Mouse (Mus musculus): ENCODE measurements around the gene Olfr576. TPM values are rescaled to one million over a fixed set of nuclear protein-coding genes. Genes with fewer than 3 reads are reported as not detected.

Olfr576 gene
- polyA plus RNA-seq (2015; fragmentation: Nextera tagmentation; extraction: Ambion mirVana): not detected in 2 replicates

- Histone ChIP-seq H3K4me3 (no peak within 1 kb of the TSS), H3K9me3 (no peaks in the 10 kb centered on the region), H3K36me3 (no peaks in the 10 kb centered on the region), H3K27me3 (no peaks in the 10 kb centered on the region), H3K4me1 (replicated peaks) (no peaks in the 10 kb centered on the region), H3K9ac (no peak within 1 kb of the TSS), H3K27ac (replicated peaks) (no peak within 1 kb of the TSS), H3K4me2 (no peak within 1 kb of the TSS)
- no peak for ATAC-seq (ENCODE audit: low read depth)
- 57% methylated on average over 2 of the region's 2 CpGs for WGBS
These were observed at the start of gene Olfr576 for GRCm38 (mm10) chr7:102962360-102962759. Gene Olfr576 (plus strand): TSS chr7:102962660.

DNA sequence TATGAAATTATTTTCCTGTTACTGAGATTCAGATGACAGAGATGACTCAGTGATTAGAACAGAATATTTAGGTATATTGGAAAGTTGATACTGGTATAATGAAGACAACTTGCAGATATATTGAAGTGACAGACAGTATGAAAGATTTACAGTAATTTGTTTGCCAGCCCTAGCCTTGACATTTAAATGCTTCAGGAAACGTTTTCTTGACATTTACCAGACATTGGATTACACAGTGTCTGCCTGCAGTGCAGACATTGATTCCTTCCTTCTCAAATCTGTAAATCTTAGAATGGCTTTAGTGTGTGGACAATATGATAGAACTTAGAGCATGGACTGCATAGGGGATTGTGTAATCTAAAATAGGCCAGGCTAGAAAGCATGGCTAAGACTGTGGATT, 47.2 kb upstream of the Olfr576 start:
- no peak for ATAC-seq (ENCODE audit: low read depth)
- Histone ChIP-seq H3K9me3 (no peaks in the 10 kb centered on the region), H3K36me3 (no peaks in the 10 kb centered on the region), H3K27me3 (no peaks in the 10 kb centered on the region), H3K27ac (replicated peaks) (no peak overlapping the region), H3K9ac (no peak overlapping the region), H3K4me3 (no peak overlapping the region), H3K4me2 (no peak overlapping the region), H3K4me1 (replicated peaks) (no peaks in the 10 kb centered on the region)
- 55% methylated on average over 1 of the region's 1 CpGs for WGBS

- WGBS: 74% methylated on average over 5 of the region's 5 CpGs
- no peak for ATAC-seq (ENCODE audit: low read depth)
- no peaks in the 10 kb centered on the region for H3K9me3 ChIP-seq
- no peaks in the 10 kb centered on the region for H3K36me3 ChIP-seq
- no peaks in the 10 kb centered on the region for H3K4me1 ChIP-seq (replicated peaks)
- H3K27me3 ChIP-seq: no peaks in the 10 kb centered on the region
- peak overlapping the region; percentile 13; the same call in 1 of the 2 replicates for H3K27ac ChIP-seq (replicated peaks)
- H3K4me3 ChIP-seq: no peak overlapping the region
- H3K9ac ChIP-seq: no peak overlapping the region
- no peak overlapping the region for H3K4me2 ChIP-seq
These were observed 46.1 kb upstream of the Olfr576 start for GRCm38 (mm10) chr7:102916405-102916804.

DNA sequence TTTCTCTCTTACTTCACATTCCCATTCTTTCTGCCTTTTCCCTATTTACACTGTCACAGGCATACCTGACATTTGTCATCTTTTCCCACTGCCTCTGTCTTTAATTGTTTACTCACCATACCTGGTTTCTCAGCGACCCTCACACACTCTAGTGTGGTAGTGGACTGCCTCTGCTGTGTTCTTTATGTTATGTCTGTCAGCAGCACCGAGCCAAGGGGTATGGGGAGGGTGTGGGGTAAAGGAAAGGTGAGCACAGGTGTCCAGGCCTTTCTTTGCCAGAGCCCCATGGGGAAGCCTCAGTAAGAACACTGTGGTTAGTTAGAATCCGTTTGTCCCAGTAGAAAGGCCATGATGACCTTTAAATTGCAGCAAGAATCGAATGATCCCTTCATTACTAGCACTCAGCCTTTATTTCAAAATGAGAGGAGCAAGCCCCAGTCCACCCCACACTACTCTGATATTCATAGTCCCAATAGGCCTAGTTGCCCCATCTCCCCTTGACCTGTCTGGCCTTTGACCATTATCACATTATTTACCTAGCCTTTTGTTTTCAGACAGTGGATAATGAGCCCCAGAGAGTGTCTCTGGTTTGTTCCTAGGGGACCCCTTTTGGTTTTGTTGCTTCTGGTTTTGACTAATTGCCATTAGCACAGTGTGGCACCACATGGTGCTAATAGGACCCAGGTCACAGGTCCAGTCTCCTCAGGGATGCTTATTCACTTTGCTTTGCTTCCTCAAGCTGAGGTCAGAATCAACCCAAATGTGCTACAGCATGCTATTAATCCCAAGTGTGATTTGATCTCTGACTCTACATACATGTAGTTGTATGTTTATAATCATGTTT, 45.2 kb upstream of the Olfr576 start, which contains the start of gene Olfr571:
Olfr571 (minus strand) TSS at position 505 of the 844 bp plus-strand sequence.
- Histone ChIP-seq H3K27me3 (no peaks in the 10 kb centered on the region), H3K27ac (replicated peaks) (peak within 1 kb of the TSS; percentile 13; the same call in 1 of the 2 replicates), H3K4me2 (no peak within 1 kb of the TSS), H3K36me3 (no peaks in the 10 kb centered on the region), H3K4me1 (replicated peaks) (no peaks in the 10 kb centered on the region), H3K9me3 (no peaks in the 10 kb centered on the region), H3K9ac (no peak within 1 kb of the TSS), H3K4me3 (no peak within 1 kb of the TSS)
- ATAC-seq (ENCODE audit: low read depth): peak; percentile 47
- WGBS: 46% methylated on average over 4 of the region's 4 CpGs

DNA sequence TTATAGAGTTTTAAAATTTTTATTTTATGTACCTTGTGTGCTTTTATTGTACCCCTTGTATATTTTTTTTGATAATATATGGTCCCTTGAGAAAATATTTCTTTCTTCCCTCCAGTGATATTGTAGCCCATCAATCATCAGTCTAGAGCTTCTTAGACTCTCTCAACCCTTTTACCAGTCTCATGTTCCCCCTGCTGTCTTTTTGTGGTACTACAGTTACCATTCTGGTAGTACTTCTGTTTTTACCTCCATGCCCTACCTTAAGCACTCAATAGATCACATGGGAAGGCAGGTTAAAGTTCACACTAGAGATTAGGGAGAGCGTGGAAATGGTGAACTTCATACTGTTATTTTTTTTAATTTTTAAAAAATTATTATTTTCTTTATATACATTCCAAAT, 42.8 kb upstream of the Olfr576 start:
- H3K4me1 ChIP-seq (replicated peaks): no peaks in the 10 kb centered on the region
- no peaks in the 10 kb centered on the region for H3K27me3 ChIP-seq
- 0 out of 2 replicates have a peak, but pooled peaks have one; percentile 61 for ATAC-seq (ENCODE audit: low read depth)
- H3K4me3 ChIP-seq: no peak overlapping the region
- no peaks in the 10 kb centered on the region for H3K36me3 ChIP-seq
- WGBS: 29% methylated on average over 1 of the region's 1 CpGs
- no peak overlapping the region for H3K9ac ChIP-seq
- H3K27ac ChIP-seq (replicated peaks): no peak overlapping the region
- no peak overlapping the region for H3K4me2 ChIP-seq
- no peaks in the 10 kb centered on the region for H3K9me3 ChIP-seq

DNA sequence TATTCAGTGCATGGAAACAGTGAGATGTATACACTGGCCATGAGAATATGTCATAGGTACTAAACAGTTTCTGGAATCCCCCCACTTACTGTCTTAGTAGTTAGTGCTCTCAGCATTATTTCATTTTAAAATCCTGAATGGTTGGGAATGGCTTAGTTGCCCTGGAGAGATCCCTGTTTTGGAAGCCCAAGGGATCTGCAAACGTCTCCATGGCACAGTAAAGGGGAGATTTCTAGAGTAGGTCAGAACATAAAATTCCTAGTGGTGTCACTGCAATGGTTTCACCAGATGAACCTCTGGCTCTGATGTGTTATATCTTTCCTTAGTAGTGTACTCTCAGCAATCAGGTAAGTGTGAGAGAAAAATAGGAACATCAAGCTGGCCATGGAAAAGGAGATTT, 38.4 kb upstream of the Olfr576 start, which contains the start of gene Olfr572:
Olfr572 (plus strand) TSS at position 301 of the 400 bp plus-strand sequence.
- ATAC-seq (ENCODE audit: low read depth): no peak
- no peaks in the 10 kb centered on the region for H3K27me3 ChIP-seq
- H3K4me1 ChIP-seq (replicated peaks): no peaks in the 10 kb centered on the region
- H3K4me3 ChIP-seq: no peak within 1 kb of the TSS
- no peaks in the 10 kb centered on the region for H3K36me3 ChIP-seq
- H3K9me3 ChIP-seq: no peaks in the 10 kb centered on the region
- no peak within 1 kb of the TSS for H3K9ac ChIP-seq
- WGBS: 57% methylated on average over 1 of the region's 1 CpGs
- no peak within 1 kb of the TSS for H3K4me2 ChIP-seq
- no peak within 1 kb of the TSS for H3K27ac ChIP-seq (replicated peaks)

- no peak overlapping the region for H3K4me3 ChIP-seq
- H3K27ac ChIP-seq (replicated peaks): no peak overlapping the region
- WGBS: 70% methylated on average over 3 of the region's 3 CpGs
- no peak for ATAC-seq (ENCODE audit: low read depth)
- H3K4me2 ChIP-seq: no peak overlapping the region
- H3K4me1 ChIP-seq (replicated peaks): no peaks in the 10 kb centered on the region
- H3K27me3 ChIP-seq: no peaks in the 10 kb centered on the region
- H3K36me3 ChIP-seq: no peaks in the 10 kb centered on the region
- H3K9me3 ChIP-seq: no peaks in the 10 kb centered on the region
- H3K9ac ChIP-seq: no peak overlapping the region
These were observed 35.4 kb upstream of the Olfr576 start for GRCm38 (mm10) chr7:102927105-102927504.

DNA sequence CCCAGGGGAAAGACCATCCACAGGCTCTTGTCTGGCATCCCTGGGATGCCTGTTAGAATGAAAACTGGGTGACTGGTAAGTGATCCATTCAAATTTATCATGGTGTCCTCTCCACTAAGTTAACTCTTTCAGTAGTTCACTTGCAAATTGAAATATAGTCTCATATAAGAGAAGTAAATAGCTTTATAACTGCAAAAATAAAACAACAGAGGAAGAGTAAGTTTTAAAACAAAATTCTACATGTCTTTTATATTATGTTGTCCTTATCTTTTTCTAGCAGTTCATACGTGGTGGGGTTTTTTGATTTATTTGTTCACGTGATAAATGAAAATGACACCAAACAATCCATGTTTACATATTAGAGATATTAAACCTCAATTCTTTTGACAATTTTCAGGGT, 20.0 kb upstream of the Olfr576 start, which contains the start of gene Olfr573-ps1:
Olfr573-ps1 (minus strand) TSS at position 101 of the 400 bp plus-strand sequence.
- no peak within 1 kb of the TSS for H3K9ac ChIP-seq
- H3K27ac ChIP-seq (replicated peaks): no peak within 1 kb of the TSS
- no peak for ATAC-seq (ENCODE audit: low read depth)
- H3K36me3 ChIP-seq: no peaks in the 10 kb centered on the region
- 92% methylated on average over 2 of the region's 2 CpGs for WGBS
- H3K4me2 ChIP-seq: no peak within 1 kb of the TSS
- H3K4me1 ChIP-seq (replicated peaks): no peaks in the 10 kb centered on the region
- H3K4me3 ChIP-seq: no peak within 1 kb of the TSS
- no peaks in the 10 kb centered on the region for H3K9me3 ChIP-seq
- H3K27me3 ChIP-seq: no peaks in the 10 kb centered on the region

GRCm38 (mm10) chr7:102943417-102943816, 19.0 kb upstream of the Olfr576 start:
- Histone ChIP-seq H3K4me3 (no peak overlapping the region), H3K4me2 (no peak overlapping the region), H3K36me3 (no peaks in the 10 kb centered on the region), H3K4me1 (replicated peaks) (no peaks in the 10 kb centered on the region), H3K9ac (no peak overlapping the region), H3K9me3 (no peaks in the 10 kb centered on the region), H3K27ac (replicated peaks) (no peak overlapping the region), H3K27me3 (no peaks in the 10 kb centered on the region)
- ATAC-seq (ENCODE audit: low read depth): no peak
- 86% methylated on average over 1 of the region's 1 CpGs for WGBS

- Histone ChIP-seq H3K9me3 (no peaks in the 10 kb centered on the region), H3K27me3 (no peaks in the 10 kb centered on the region), H3K27ac (replicated peaks) (no peak within 1 kb of the TSS), H3K4me3 (no peak within 1 kb of the TSS), H3K36me3 (no peaks in the 10 kb centered on the region), H3K4me1 (replicated peaks) (no peaks in the 10 kb centered on the region), H3K4me2 (no peak within 1 kb of the TSS), H3K9ac (no peak within 1 kb of the TSS)
- 84% methylated on average over 1 of the region's 1 CpGs for WGBS
- no peak for ATAC-seq (ENCODE audit: low read depth)
These were observed 14.3 kb upstream of the Olfr576 start, which contains the start of gene Olfr574 for GRCm38 (mm10) chr7:102948167-102948566. Gene Olfr574 (plus strand): TSS chr7:102948467.

DNA sequence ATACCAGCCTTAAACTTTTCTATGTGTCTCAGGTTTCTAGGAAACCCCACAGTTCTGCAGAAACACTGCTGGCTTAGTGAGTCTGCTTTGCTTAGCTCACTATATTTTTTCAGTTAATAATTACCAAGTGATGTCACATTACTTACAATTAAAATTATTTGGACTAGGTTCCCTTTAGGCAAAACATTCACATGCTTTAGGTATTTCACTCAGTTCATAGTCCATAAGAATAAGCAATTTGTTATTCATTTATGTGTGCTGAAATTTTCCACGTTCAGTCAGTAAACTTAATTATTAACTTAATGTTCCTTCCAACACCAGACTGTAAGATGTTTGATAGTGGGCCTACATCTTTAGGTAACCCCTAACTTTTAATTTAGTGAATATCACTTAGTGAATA, 11.7 kb upstream of the Olfr576 start:
- 78% methylated on average over 1 of the region's 1 CpGs for WGBS
- no peak overlapping the region for H3K4me2 ChIP-seq
- H3K27ac ChIP-seq (replicated peaks): no peak overlapping the region
- ATAC-seq (ENCODE audit: low read depth): no peak
- no peaks in the 10 kb centered on the region for H3K36me3 ChIP-seq
- H3K9ac ChIP-seq: no peak overlapping the region
- H3K9me3 ChIP-seq: no peaks in the 10 kb centered on the region
- no peak overlapping the region for H3K4me3 ChIP-seq
- no peaks in the 10 kb centered on the region for H3K4me1 ChIP-seq (replicated peaks)
- no peaks in the 10 kb centered on the region for H3K27me3 ChIP-seq

- H3K27me3 ChIP-seq: no peaks in the 10 kb centered on the region
- no peak overlapping the region for H3K9ac ChIP-seq
- H3K4me2 ChIP-seq: no peak overlapping the region
- H3K9me3 ChIP-seq: no peaks in the 10 kb centered on the region
- no peaks in the 10 kb centered on the region for H3K36me3 ChIP-seq
- H3K4me1 ChIP-seq (replicated peaks): no peaks in the 10 kb centered on the region
- ATAC-seq (ENCODE audit: low read depth): no peak
- H3K4me3 ChIP-seq: no peak overlapping the region
- 77% methylated on average over 3 of the region's 3 CpGs for WGBS
- no peak overlapping the region for H3K27ac ChIP-seq (replicated peaks)
These were observed 4.3 kb upstream of the Olfr576 start for GRCm38 (mm10) chr7:102958137-102958536.
